Mouse (Mus musculus) embryo, embryonic 11 days (tissue): ENCODE measurements at regions not wholly inside any gene's neighbourhood (a gene's known extent, or its start where the extent isn't known, plus 50 kb on each side); places are given as distances from the start of the nearest gene placed in this dataset.

Experiments used
- DNase-seq: peaks from one replicate; pipeline ENCODE4 v3.0.0-alpha.2; 2015

DNA sequence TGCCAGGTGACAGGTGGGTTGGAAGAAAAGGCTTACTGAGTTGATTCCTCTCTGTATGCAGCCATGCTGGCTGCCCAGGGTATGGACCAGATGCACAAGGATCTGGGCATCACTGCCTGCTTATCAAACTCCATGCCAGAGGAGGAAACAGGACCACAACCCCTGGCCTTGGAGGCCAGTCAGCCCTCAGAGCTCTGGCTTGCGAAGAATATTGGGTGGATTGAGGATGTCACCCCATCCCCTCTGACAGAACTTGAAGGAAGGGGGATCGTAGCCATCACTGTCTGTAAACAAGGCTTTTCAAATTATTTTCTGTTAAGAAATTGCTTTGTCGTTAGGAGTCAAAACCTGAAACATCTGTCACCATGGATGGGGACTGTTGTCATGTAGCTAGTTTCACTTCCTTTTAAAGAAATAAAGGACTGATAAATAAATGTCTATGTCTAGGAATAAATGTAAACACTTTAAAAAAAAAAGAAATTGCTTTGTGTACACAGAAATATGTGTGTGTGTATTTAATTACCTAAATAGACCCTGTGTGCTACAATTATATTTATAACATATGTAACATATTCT is 55.0 kb upstream of the Tbl1xr1 start:
- no peak for DNase-seq

DNA sequence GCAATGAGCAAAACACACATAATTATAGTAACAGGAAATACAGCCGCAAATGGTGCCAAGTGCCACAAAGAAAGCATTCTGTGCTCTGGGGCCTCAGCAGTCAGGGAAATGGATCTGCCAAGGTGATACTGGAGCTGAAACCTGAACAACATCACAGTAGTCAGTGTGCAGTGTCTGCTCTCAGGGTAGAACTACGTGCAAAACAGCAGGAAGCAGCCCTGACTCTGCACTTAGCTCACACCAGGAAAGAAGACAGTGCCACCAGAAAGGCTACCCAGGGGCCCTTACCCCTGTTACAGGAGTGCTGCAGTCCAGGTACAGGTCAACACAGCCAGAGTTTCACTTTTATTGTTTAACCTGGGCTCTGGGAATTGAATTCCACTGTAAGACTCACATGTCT is 54.0 kb upstream of the Tbl1xr1 start:
- DNase-seq = no peak

DNA sequence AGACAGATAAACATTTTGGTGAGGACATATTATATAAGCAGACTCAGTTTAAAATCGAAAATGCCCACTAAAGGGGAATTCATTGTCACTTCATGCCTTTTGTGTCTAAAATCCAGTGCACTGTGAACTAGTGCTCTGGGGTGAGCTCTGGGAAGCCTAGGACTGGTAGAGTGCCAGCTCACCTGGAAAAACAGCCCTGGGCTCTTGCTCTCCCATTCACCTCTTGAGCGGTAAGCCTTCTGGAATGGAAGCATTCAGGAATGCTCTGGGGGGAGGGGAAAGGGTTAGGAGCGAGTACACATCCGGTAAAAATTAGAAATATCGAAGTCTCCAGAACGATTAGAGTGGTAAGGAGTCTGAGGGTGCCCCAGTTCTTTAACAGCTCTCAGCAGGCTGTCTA is 53.4 kb upstream of the Tbl1xr1 start:
- peak; percentile 17 for DNase-seq

DNA sequence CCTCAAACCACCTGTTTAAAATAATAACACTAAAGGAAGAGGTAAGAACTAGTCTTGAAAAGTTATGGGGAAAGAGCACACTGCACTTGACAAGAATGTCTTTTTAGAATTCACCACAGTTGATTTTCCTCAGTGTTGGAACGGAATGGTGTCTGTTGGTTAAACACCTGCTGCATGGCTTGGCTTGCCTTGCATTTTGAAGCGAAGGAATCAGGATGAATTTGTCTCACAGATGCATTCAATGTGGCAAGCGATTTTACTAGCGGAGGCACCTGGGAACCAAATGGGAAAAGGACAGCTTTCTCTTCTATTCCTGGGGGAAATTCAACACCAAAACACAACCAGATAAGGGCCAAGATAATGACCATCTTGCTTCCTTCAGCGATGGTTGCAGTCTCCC is 52.9 kb upstream of the Tbl1xr1 start:
- DNase-seq = no peak

DNA sequence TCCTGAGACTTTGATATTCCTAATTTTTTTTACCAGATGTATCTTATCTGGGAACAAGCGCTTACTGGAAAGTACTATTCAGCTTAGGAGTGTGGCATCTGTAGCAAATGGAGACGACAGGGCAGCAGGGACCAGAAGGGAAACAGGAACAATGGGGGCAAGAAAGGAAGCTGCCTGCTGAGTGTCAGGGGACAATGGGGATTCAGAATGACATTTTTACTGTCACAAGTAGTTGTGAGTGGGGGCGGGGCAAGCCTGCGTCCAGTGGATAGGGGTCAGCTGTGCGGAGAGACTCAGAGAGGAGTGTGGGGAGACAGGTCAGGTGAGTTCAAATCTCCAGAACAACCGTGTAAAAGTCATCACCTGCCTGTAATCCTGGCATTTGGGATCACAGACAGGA is 52.3 kb upstream of the Tbl1xr1 start:
- DNase-seq = peak; percentile 72

DNA sequence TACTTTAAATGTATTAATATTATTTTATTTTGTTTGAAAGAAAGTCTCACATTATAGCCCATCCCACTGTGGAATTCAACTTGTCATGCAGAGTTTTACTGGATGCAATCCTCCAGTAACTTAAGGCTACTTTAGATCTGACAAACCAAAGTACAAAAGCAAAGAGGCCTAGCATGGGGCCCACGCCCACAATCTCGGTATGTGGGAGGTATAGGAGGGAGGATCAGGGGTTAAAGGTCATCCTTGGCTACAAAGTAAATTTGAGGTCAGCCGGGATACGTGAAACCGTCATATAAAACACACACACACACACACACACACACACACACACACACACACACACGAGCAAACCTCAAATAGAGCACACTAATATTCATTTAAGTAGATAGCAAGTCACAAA is 51.3 kb upstream of the Tbl1xr1 start:
- DNase-seq = peak; percentile 57

DNA sequence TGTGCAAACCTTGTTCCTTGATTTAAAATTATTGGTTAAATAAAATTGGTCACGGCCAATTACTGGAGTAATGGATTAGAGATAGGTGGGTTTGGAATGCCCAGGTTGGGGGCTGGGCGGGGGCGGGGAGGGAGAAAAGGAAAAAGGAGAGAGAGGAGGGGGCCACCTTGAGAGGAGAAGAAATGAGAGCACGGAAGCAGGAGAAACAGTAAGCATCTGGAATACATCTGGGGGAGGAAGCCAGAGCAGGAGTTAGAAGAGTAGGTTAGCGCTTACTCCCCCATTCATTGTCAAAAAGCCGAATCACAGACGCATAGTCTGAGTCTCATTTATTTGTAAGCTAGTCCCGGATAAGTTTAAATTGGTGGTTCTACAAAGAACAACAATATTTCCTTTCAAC is 50.8 kb upstream of the Tbl1xr1 start:
- peak; percentile 31 for DNase-seq
